Mouse (Mus musculus) ES-E14 (cell line): ENCODE measurements at regions not wholly inside any gene's neighbourhood (a gene's known extent, or its start where the extent isn't known, plus 50 kb on each side); places are given as distances from the start of the nearest gene placed in this dataset.

Experiments
- DNase-seq: peaks from one replicate; pipeline ENCODE4 v3.0.0-alpha.2; 2013; ENCODE audit warnings: low read depth, low spot score
- H3K27ac ChIP-seq: 2 replicates; pipeline ENCODE4 v1.5.1; 2012; ENCODE audit warnings: low read depth, mild to moderate bottlenecking, low read length, moderate library complexity, mixed read lengths; ENCODE audit not compliant: poor library complexity, insufficient read depth, severe bottlenecking
- H3K36me3 ChIP-seq: 2 replicates; pipeline ENCODE4 v1.6.1; 2012; ENCODE audit warnings: mild to moderate bottlenecking, low read length, moderate library complexity, mixed read lengths; ENCODE audit not compliant: control insufficient read depth, poor library complexity, insufficient read depth, severe bottlenecking
- H3K4me1 ChIP-seq, 2 experiments: fragments of 150-350 bp in 1 of 2; sonication (generic) in 1 of 2; 2 replicates each; pipeline ENCODE4 v1.6.1; 2012; ENCODE audit warnings: low read length in 2 of 2, mild to moderate bottlenecking in 1 of 2, mixed read lengths in 1 of 2; ENCODE audit not compliant: control insufficient read depth in 2 of 2, insufficient read depth in 2 of 2, poor library complexity in 1 of 2
- H3K4me3 ChIP-seq, 2 experiments: fragments of 150-350 bp in 1 of 2; sonication (generic) in 1 of 2; 2 replicates each; pipeline ENCODE4 v1.5.1; 2012; ENCODE audit warnings: low read length in 2 of 2, low read depth in 1 of 2, mild to moderate bottlenecking in 1 of 2, mixed read lengths in 1 of 2; ENCODE audit not compliant: insufficient read depth in 1 of 2, poor library complexity in 1 of 2, severe bottlenecking in 1 of 2
- H3K9ac ChIP-seq: 2 replicates; pipeline ENCODE4 v1.6.1; 2012; ENCODE audit warnings: low read depth, mild to moderate bottlenecking, low read length, mixed read lengths; ENCODE audit not compliant: poor library complexity, insufficient read depth, severe bottlenecking
- H3K9me3 ChIP-seq: fragments of 150-350 bp; sonication (generic); 2 replicates; pipeline ENCODE4 v1.6.1; 2012; ENCODE audit warnings: low read depth, mild to moderate bottlenecking, low read length; ENCODE audit not compliant: control insufficient read depth, insufficient read depth
- CHD2 ChIP-seq: IDR thresholded peaks from 2 replicates; pipeline ENCODE4 v1.6.1; 2014; ENCODE audit warnings: mild to moderate bottlenecking, low read depth, low read length, inconsistent platforms
- HCFC1 ChIP-seq: IDR thresholded peaks from 2 replicates; pipeline ENCODE4 v1.6.1; 2012; ENCODE audit warnings: low read length, inconsistent platforms, borderline replicate concordance; ENCODE audit not compliant: insufficient read depth
- MAFK ChIP-seq: IDR thresholded peaks from 2 replicates; pipeline ENCODE4 v1.6.1; 2014; ENCODE audit warnings: mild to moderate bottlenecking, low read depth, low read length, inconsistent platforms; ENCODE audit not compliant: insufficient read depth
- ZC3H11A ChIP-seq: IDR thresholded peaks from 2 replicates; pipeline ENCODE4 v1.6.1; 2012; ENCODE audit warnings: low read depth, mild to moderate bottlenecking, inconsistent platforms, low read length, borderline replicate concordance
- ZNF384 ChIP-seq: IDR thresholded peaks from 2 replicates; pipeline ENCODE4 v1.6.1; 2012; ENCODE audit warnings: low read depth, low read length, inconsistent platforms
- in situ Hi-C, 2 experiments: fragments of 600-800 bp; cut with MboI; formaldehyde crosslinking; loops; one replicate each; pipeline ENCODE4 v1.15.1; 2025; ENCODE audit warnings: low sequenced_read_pairs in 2 of 2, inconsistent platforms in 1 of 2; ENCODE audit not compliant: unreplicated experiment in 2 of 2

DNA sequence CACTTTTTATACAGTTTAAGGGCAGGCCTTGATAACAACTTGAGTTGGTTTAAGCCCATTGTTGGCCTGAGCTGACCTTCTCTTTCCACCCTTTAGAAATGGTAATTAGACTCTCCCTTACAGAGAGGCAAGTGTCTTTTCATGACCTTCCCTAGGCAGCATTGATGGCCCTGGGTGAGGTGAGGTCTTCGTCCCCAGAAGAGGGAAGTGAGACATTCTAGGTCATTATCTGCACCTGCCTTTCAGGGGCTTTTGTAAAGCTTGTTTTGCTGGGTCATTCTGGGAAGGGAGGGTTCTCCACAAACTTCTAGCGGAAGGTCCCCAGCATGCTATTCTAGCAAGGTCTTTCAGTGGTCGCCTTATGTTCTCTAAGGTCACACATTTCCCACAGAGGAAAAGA, 93.6 kb upstream of the Foxn2 start:
- H3K27ac ChIP-seq: peak overlapping the region; percentile 65
- no peak overlapping the region for H3K9ac ChIP-seq
- no peaks in the 10 kb centered on the region for H3K9me3 ChIP-seq
- peak; percentile 62 for DNase-seq
- TF ChIP-seq HCFC1 (no peak), MAFK (peak; percentile 79), CHD2 (peak; percentile 49; the same call in 1 of the 2 replicates)
- in situ Hi-C loops: no loop called here
- no peaks in the 10 kb centered on the region for H3K36me3 ChIP-seq
- no peak overlapping the region for H3K4me3 ChIP-seq
- peaks cover 12 to 17% of the 10 kb centered on the region in 2 experiments for H3K4me1 ChIP-seq

DNA sequence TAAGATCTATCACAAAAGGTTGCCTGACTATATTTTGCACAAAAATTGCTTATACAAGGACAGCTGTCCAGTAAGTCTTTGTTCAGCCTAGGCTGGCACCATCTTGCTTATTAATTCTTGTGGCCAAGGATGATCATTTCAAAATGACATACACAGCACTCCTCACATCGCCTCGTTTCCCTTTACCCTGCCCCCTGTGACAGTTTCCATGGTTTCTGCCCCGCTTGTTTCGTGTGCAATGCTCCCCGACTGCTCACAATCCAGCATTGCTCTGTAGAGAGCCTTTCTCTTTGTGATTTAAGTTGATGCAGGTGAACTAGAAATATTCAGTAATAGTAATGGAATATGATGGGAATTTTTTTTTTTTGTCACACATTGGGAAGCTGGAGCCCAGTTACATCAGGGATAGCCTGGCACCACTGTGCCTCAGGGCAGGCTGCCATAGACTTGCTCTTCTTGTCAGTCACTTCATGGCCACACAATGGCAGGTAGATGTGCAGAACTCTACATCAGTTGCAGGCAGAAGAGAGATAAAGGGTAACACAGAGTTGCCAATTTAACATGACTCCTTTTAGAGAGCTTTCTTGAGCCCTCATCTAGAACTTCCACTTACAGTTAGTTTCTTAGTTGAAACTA, 90.6 kb upstream of the Foxn2 start:
- H3K4me1 ChIP-seq: peaks cover 12 to 15% of the 10 kb centered on the region in 2 experiments
- H3K36me3 ChIP-seq: no peaks in the 10 kb centered on the region
- no peak overlapping the region for H3K9ac ChIP-seq
- DNase-seq: no peak
- in situ Hi-C loops: no loop called here
- no peaks in the 10 kb centered on the region for H3K9me3 ChIP-seq
- TF ChIP-seq MAFK (no peak), HCFC1 (no peak)
- no peak overlapping the region for H3K4me3 ChIP-seq
- H3K27ac ChIP-seq: no peak overlapping the region

DNA sequence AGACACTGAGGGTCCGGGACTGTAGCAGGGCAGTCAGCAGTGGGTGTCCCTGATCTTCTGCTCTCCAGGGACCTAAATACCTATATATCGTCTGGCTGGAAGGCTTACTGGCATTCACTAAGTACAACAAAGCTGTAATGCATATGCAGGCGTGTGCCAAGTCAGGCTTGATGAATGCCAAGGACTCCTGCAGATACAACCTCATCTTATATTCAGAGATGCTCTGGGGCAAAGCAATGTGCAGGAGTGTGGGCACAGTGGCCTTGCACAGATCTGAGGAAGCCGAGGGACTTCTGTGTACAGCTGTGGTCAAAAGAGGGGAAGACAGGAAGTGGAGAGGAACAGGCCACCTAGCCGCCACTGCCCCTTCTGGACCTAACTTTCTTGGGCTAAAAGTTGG, 89.5 kb upstream of the Foxn2 start:
- in situ Hi-C loops: no loop called here
- TF ChIP-seq ZNF384: no peak
- no peak for TF ChIP-seq MAFK
- TF ChIP-seq HCFC1: no peak
- no peak for TF ChIP-seq ZC3H11A
- TF ChIP-seq CHD2: no peak
- H3K4me3 ChIP-seq: no peak overlapping the region
- no peak for DNase-seq
- H3K36me3 ChIP-seq: no peaks in the 10 kb centered on the region
- no peaks in the 10 kb centered on the region for H3K9me3 ChIP-seq
- peaks cover 7 to 10% of the 10 kb centered on the region in 2 experiments; a peak in 3 of 4 replicates for H3K4me1 ChIP-seq
- H3K9ac ChIP-seq: no peak overlapping the region
- H3K27ac ChIP-seq: no peak overlapping the region

DNA sequence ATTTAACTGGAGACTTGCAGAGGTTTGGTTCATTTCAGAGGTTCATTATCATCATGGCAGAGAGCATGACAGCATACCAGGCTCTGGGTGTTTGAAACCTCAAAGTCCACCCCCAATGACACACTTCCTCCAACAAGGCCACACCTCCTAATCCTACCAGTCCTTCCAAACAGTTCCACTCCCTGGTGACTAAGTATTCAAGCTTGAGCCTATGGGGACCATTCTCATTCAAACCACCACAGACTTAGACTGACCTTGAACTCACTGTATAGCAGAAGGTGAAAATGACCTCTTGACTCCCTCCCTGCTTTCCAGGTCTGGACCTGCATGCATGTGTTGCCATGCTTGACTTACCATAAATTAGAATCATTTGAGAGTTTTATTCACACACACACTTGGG, 87.6 kb upstream of the Foxn2 start:
- Histone ChIP-seq H3K9me3 (no peaks in the 10 kb centered on the region), H3K27ac (no peak overlapping the region), H3K36me3 (no peaks in the 10 kb centered on the region), H3K9ac (no peak overlapping the region), H3K4me3 (no peak overlapping the region), H3K4me1 (no peaks in the 10 kb centered on the region)
- TF ChIP-seq CHD2: no peak
- no peak for TF ChIP-seq MAFK
- no peak for TF ChIP-seq HCFC1
- no peak for TF ChIP-seq ZNF384
- TF ChIP-seq ZC3H11A: no peak
- DNase-seq: no peak
- in situ Hi-C loops: no loop called here

DNA sequence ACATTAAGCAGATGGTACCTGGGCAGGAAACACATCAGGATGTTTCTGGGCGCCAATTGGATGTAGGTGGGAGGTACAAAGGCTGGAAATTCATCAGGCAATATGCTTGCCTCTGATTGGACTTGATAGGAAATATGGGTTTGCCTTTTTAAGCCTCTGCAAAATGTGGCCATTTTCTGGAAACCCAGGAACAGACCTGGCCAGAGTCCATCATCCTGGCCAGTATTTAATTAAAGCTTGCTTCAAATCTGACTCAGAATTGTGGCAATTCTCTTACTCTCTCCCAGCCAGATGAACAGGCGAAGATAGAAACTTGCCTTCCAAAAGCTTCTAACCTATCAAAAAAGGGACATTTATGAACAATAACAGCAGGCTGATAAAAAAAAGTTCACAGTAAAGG, 79.3 kb upstream of the Foxn2 start:
- Histone ChIP-seq H3K27ac (no peak overlapping the region), H3K9ac (no peak overlapping the region), H3K9me3 (no peaks in the 10 kb centered on the region), H3K4me1 (peaks cover 0 to 5% of the 10 kb centered on the region in 2 experiments; a peak in 2 of 4 replicates), H3K36me3 (no peaks in the 10 kb centered on the region), H3K4me3 (no peak overlapping the region)
- TF ChIP-seq CHD2 (no peak), MAFK (no peak), HCFC1 (no peak)
- no peak for DNase-seq
- in situ Hi-C loops: no loop called here
